Mouse (Mus musculus): ENCODE measurements around the gene Slit1. TPM values are rescaled to one million over a fixed set of nuclear protein-coding genes. Genes with fewer than 3 reads are reported as not detected.
A peak's percentile ranks its signal among the peaks of the same experiment; 100 is the strongest.

Gene Slit1
- polyA plus RNA-seq (2015; fragmentation: Nextera tagmentation; extraction: Ambion mirVana), result 23.5 and 25.7 TPM in 2 replicates

GRCm38 (mm10) chr19:41743396-41743795, at the start of gene Slit1:
Slit1 (minus strand) TSS chr19:41743665.
- no peaks in the 10 kb centered on the region for H3K9me3 ChIP-seq
- H3K36me3 ChIP-seq, result no peaks in the 10 kb centered on the region
- peak within 1 kb of the TSS; percentile 58 for H3K4me3 ChIP-seq
- peak within 1 kb of the TSS; percentile 77 for H3K27ac ChIP-seq (replicated peaks)
- no peaks in the 10 kb centered on the region for H3K27me3 ChIP-seq
- ATAC-seq (ENCODE audit: low FRiP score, low read depth), result peak; percentile 54
- H3K4me1 ChIP-seq (replicated peaks), result peaks cover 83% of the 10 kb centered on the region
- peak within 1 kb of the TSS; percentile 68 for H3K9ac ChIP-seq
- peak within 1 kb of the TSS; percentile 87 for H3K4me2 ChIP-seq
- 2% methylated on average over 42 of the region's 44 CpGs for WGBS

GRCm38 (mm10) chr19:41792934-41793486, 49.5 kb upstream of the Slit1 start:
- Histone ChIP-seq H3K27me3 (no peaks in the 10 kb centered on the region), H3K4me1 (replicated peaks) (no peaks in the 10 kb centered on the region), H3K4me2 (no peak overlapping the region), H3K9me3 (no peaks in the 10 kb centered on the region), H3K4me3 (no peak overlapping the region), H3K27ac (replicated peaks) (no peak overlapping the region), H3K9ac (no peak overlapping the region), H3K36me3 (no peaks in the 10 kb centered on the region)
- WGBS, result 85% methylated on average over 1 of the region's 1 CpGs
- ATAC-seq (ENCODE audit: low FRiP score, low read depth), result no peak

- no peaks in the 10 kb centered on the region for H3K36me3 ChIP-seq
- no peak overlapping the region for H3K4me2 ChIP-seq
- no peak overlapping the region for H3K4me3 ChIP-seq
- H3K9ac ChIP-seq, result no peak overlapping the region
- no peaks in the 10 kb centered on the region for H3K9me3 ChIP-seq
- H3K27me3 ChIP-seq, result no peaks in the 10 kb centered on the region
- 92% methylated on average over 2 of the region's 2 CpGs for WGBS
- H3K27ac ChIP-seq (replicated peaks), result no peak overlapping the region
- no peaks in the 10 kb centered on the region for H3K4me1 ChIP-seq (replicated peaks)
- ATAC-seq (ENCODE audit: low FRiP score, low read depth), result no peak
These were observed 47.9 kb upstream of the Slit1 start for GRCm38 (mm10) chr19:41791384-41791783.

GRCm38 (mm10) chr19:41789110-41789961, 45.9 kb upstream of the Slit1 start:
- no peaks in the 10 kb centered on the region for H3K4me1 ChIP-seq (replicated peaks)
- no peak overlapping the region for H3K27ac ChIP-seq (replicated peaks)
- ATAC-seq (ENCODE audit: low FRiP score, low read depth), result no peak
- H3K9ac ChIP-seq, result no peak overlapping the region
- H3K4me2 ChIP-seq, result no peak overlapping the region
- 0 out of 2 replicates have a peak, but pooled peaks cover 5% of the 10 kb centered on the region for H3K36me3 ChIP-seq
- H3K27me3 ChIP-seq, result no peaks in the 10 kb centered on the region
- 75% methylated on average over 10 of the region's 10 CpGs for WGBS
- H3K9me3 ChIP-seq, result no peaks in the 10 kb centered on the region
- no peak overlapping the region for H3K4me3 ChIP-seq

- no peak for ATAC-seq (ENCODE audit: low FRiP score, low read depth)
- no peaks in the 10 kb centered on the region for H3K9me3 ChIP-seq
- no peak overlapping the region for H3K4me3 ChIP-seq
- 95% methylated on average over 1 of the region's 1 CpGs for WGBS
- H3K36me3 ChIP-seq, result 0 out of 2 replicates have a peak, but pooled peaks cover 5% of the 10 kb centered on the region
- no peak overlapping the region for H3K9ac ChIP-seq
- H3K27ac ChIP-seq (replicated peaks), result no peak overlapping the region
- H3K4me2 ChIP-seq, result no peak overlapping the region
- no peaks in the 10 kb centered on the region for H3K27me3 ChIP-seq
- no peaks in the 10 kb centered on the region for H3K4me1 ChIP-seq (replicated peaks)
These were observed 43.4 kb upstream of the Slit1 start for GRCm38 (mm10) chr19:41786896-41787295.

- Histone ChIP-seq H3K9ac (no peak overlapping the region), H3K27me3 (no peaks in the 10 kb centered on the region), H3K36me3 (no peaks in the 10 kb centered on the region), H3K4me2 (no peak overlapping the region), H3K4me1 (replicated peaks) (no peaks in the 10 kb centered on the region), H3K4me3 (no peak overlapping the region), H3K27ac (replicated peaks) (no peak overlapping the region), H3K9me3 (no peaks in the 10 kb centered on the region)
- 92% methylated on average over 6 of the region's 6 CpGs for WGBS
- no peak for ATAC-seq (ENCODE audit: low FRiP score, low read depth)
These were observed 34.0 kb upstream of the Slit1 start for GRCm38 (mm10) chr19:41777514-41777913.

- no peak overlapping the region for H3K4me3 ChIP-seq
- no peaks in the 10 kb centered on the region for H3K9me3 ChIP-seq
- H3K4me1 ChIP-seq (replicated peaks), result 0 out of 2 replicates have a peak, but pooled peaks cover 4% of the 10 kb centered on the region
- H3K27me3 ChIP-seq, result no peaks in the 10 kb centered on the region
- no peak for ATAC-seq (ENCODE audit: low FRiP score, low read depth)
- H3K4me2 ChIP-seq, result no peak overlapping the region
- H3K27ac ChIP-seq (replicated peaks), result no peak overlapping the region
- 90% methylated on average over 7 of the region's 7 CpGs for WGBS
- H3K9ac ChIP-seq, result no peak overlapping the region
- no peaks in the 10 kb centered on the region for H3K36me3 ChIP-seq
These were observed 25.2 kb upstream of the Slit1 start for GRCm38 (mm10) chr19:41768711-41769110.

- ATAC-seq (ENCODE audit: low FRiP score, low read depth), result no peak; the same call in 1 of the 2 replicates
- Histone ChIP-seq H3K27ac (replicated peaks) (no peak overlapping the region), H3K36me3 (no peaks in the 10 kb centered on the region), H3K9ac (no peak overlapping the region), H3K9me3 (no peaks in the 10 kb centered on the region), H3K4me2 (no peak overlapping the region), H3K27me3 (no peaks in the 10 kb centered on the region), H3K4me3 (no peak overlapping the region), H3K4me1 (replicated peaks) (0 out of 2 replicates have a peak, but pooled peaks cover 4% of the 10 kb centered on the region)
- WGBS, result 80% methylated on average over 5 of the region's 5 CpGs
These were observed 23.2 kb upstream of the Slit1 start for GRCm38 (mm10) chr19:41766628-41767027.

GRCm38 (mm10) chr19:41763870-41764660, 20.6 kb upstream of the Slit1 start:
- Histone ChIP-seq H3K27me3 (no peaks in the 10 kb centered on the region), H3K4me3 (no peak overlapping the region), H3K9ac (no peak overlapping the region), H3K36me3 (no peaks in the 10 kb centered on the region), H3K27ac (replicated peaks) (no peak overlapping the region), H3K4me2 (no peak overlapping the region), H3K9me3 (no peaks in the 10 kb centered on the region), H3K4me1 (replicated peaks) (0 out of 2 replicates have a peak, but pooled peaks cover 4% of the 10 kb centered on the region)
- peak; percentile 68; the same call in 1 of the 2 replicates for ATAC-seq (ENCODE audit: low FRiP score, low read depth)
- WGBS, result 28% methylated on average over 12 of the region's 12 CpGs

- Histone ChIP-seq H3K4me2 (no peak overlapping the region), H3K36me3 (no peaks in the 10 kb centered on the region), H3K4me3 (no peak overlapping the region), H3K9ac (no peak overlapping the region), H3K9me3 (no peaks in the 10 kb centered on the region), H3K27me3 (no peaks in the 10 kb centered on the region), H3K27ac (replicated peaks) (no peak overlapping the region), H3K4me1 (replicated peaks) (no peaks in the 10 kb centered on the region)
- ATAC-seq (ENCODE audit: low FRiP score, low read depth), result no peak
- 51% methylated on average over 9 of the region's 9 CpGs for WGBS
These were observed 18.1 kb upstream of the Slit1 start for GRCm38 (mm10) chr19:41761529-41761928.

GRCm38 (mm10) chr19:41759765-41760164, 16.3 kb upstream of the Slit1 start:
- H3K27me3 ChIP-seq, result 0 out of 2 replicates have a peak, but pooled peaks cover 4% of the 10 kb centered on the region
- no peak overlapping the region for H3K27ac ChIP-seq (replicated peaks)
- no peak overlapping the region for H3K4me2 ChIP-seq
- H3K9me3 ChIP-seq, result no peaks in the 10 kb centered on the region
- H3K4me3 ChIP-seq, result no peak overlapping the region
- 79% methylated on average over 6 of the region's 6 CpGs for WGBS
- no peaks in the 10 kb centered on the region for H3K36me3 ChIP-seq
- no peaks in the 10 kb centered on the region for H3K4me1 ChIP-seq (replicated peaks)
- peak; percentile 18; the same call in 1 of the 2 replicates for ATAC-seq (ENCODE audit: low FRiP score, low read depth)
- H3K9ac ChIP-seq, result no peak overlapping the region

- Histone ChIP-seq H3K4me1 (replicated peaks) (no peaks in the 10 kb centered on the region), H3K9me3 (no peaks in the 10 kb centered on the region), H3K27me3 (0 out of 2 replicates have a peak, but pooled peaks cover 4% of the 10 kb centered on the region), H3K4me3 (no peak overlapping the region), H3K36me3 (no peaks in the 10 kb centered on the region), H3K27ac (replicated peaks) (no peak overlapping the region), H3K4me2 (no peak overlapping the region), H3K9ac (no peak overlapping the region)
- WGBS, result 83% methylated on average over 5 of the region's 5 CpGs
- no peak for ATAC-seq (ENCODE audit: low FRiP score, low read depth)
These were observed 15.8 kb upstream of the Slit1 start for GRCm38 (mm10) chr19:41759270-41759669.

Data from hindbrain, embryonic 15.5 days (tissue).